Mouse (Mus musculus) liver, postnatal 0 days (tissue): Measurements from ENCODE around the gene Glod4. TPM values are rescaled to one million over a fixed set of nuclear protein-coding genes. Genes with fewer than 3 reads are reported as not detected.
"Not testable (repeated sequence)": the region's sequence is repeated elsewhere in the genome, so short reads cannot be mapped to it uniquely, and the experiment has no call there.

ENCODE experiments used
- ATAC-seq: fragments of 200-750 bp; cut with Nextera tagmentation; 2 replicates; pipeline ENCODE4 v1.8.0; 2017; ENCODE audit warnings: mild to moderate bottlenecking, moderate library complexity
- DNase-seq: peaks from one replicate; pipeline ENCODE4 v3.0.0-alpha.2; 2016
- H3K27ac ChIP-seq: fragments of 300-500 bp; sonication (generic); 2 replicates; pipeline ENCODE4 v1.5.1; 2014; ENCODE audit warnings: antibody characterized with exemption, moderate library complexity, mild to moderate bottlenecking, low read depth
- H3K27me3 ChIP-seq: fragments of 300-500 bp; sonication (generic); 2 replicates; pipeline ENCODE4 v1.6.1; 2014; ENCODE audit warnings: low read length, control low read depth, mixed read lengths; ENCODE audit not compliant: insufficient read depth
- H3K36me3 ChIP-seq: fragments of 300-500 bp; sonication (generic); replicated peaks from 2 replicates; pipeline ENCODE4 v1.6.1; 2014; ENCODE audit warnings: mild to moderate bottlenecking, control low read depth, low read length, moderate library complexity, mixed read lengths; ENCODE audit not compliant: insufficient read depth
- H3K4me1 ChIP-seq: fragments of 300-500 bp; sonication (generic); 2 replicates; pipeline ENCODE4 v1.6.1; 2014; ENCODE audit warnings: antibody characterized with exemption, mild to moderate bottlenecking, control low read depth; ENCODE audit not compliant: insufficient read depth
- H3K4me2 ChIP-seq: fragments of 300-500 bp; sonication (generic); 2 replicates; pipeline ENCODE4 v1.6.1; 2014; ENCODE audit warnings: low read depth, mild to moderate bottlenecking, low read length, moderate library complexity, mixed read lengths
- H3K4me3 ChIP-seq: fragments of 300-500 bp; sonication (generic); 2 replicates; pipeline ENCODE4 v1.5.1; 2014; ENCODE audit warnings: low read depth, low read length
- H3K9ac ChIP-seq: fragments of 300-500 bp; sonication (generic); replicated peaks from 2 replicates; pipeline ENCODE4 v1.6.1; 2014; ENCODE audit warnings: mild to moderate bottlenecking, moderate library complexity
- H3K9me3 ChIP-seq: fragments of 300-500 bp; sonication (generic); 2 replicates; pipeline ENCODE4 v1.6.1; 2016; ENCODE audit warnings: mild to moderate bottlenecking, control low read depth, low read length, mixed read lengths
- CTCF ChIP-seq: sonication (generic); IDR thresholded peaks from 2 replicates; pipeline ENCODE4 v1.5.1; 2016; ENCODE audit warnings: antibody characterized with exemption, low read depth
- EP300 ChIP-seq: IDR thresholded peaks from 2 replicates; pipeline ENCODE4 v1.6.1; 2016; ENCODE audit warnings: antibody characterized with exemption, low read depth, mild to moderate bottlenecking
- WGBS: fragments of 180-500 bp; shearing (Covaris S2); extraction: QIAGEN DNeasy Blood & Tissue Kit; methylation state at CpG from one replicate; pipeline ENCODE4 v1.1.7; 2014; ENCODE audit not compliant: insufficient replicate concordance; 5-methylcytosine and 5-hydroxymethylcytosine counted together
- polyA plus RNA-seq: library from polyadenylated mRNA; unstranded; fragments of >200 nt; fragmentation: Nextera tagmentation; extraction: Ambion mirVana; gene quantifications from 2 replicates; pipeline ENCODE4 v1.2.1, GENCODE M21; 2015

The Glod4 gene
- polyA plus RNA-seq, 1 experiment from 2014 or later, result 43.6 TPM

GRCm38 (mm10) chr11:76215011-76215410, 28.5 kb downstream of the Glod4 start:
- H3K27me3 ChIP-seq, result no peaks in the 10 kb centered on the region
- no peak for DNase-seq
- H3K4me3 ChIP-seq, result no peak overlapping the region
- peaks cover 16% of the 10 kb centered on the region for H3K4me1 ChIP-seq
- 65% methylated on average over 2 of the region's 2 CpGs for WGBS
- H3K4me2 ChIP-seq, result no peak overlapping the region
- no peak for TF ChIP-seq EP300
- H3K9me3 ChIP-seq, result no peaks in the 10 kb centered on the region
- H3K9ac ChIP-seq, result no peak overlapping the region
- H3K36me3 ChIP-seq, result peaks cover 13% of the 10 kb centered on the region; the same call in 1 of the 2 replicates
- ATAC-seq, result no peak
- no peak overlapping the region for H3K27ac ChIP-seq

GRCm38 (mm10) chr11:76213841-76214240, 29.7 kb downstream of the Glod4 start:
- ATAC-seq, result no peak
- TF ChIP-seq EP300, result no peak
- TF ChIP-seq CTCF, result no peak
- 87% methylated on average over 5 of the region's 5 CpGs for WGBS
- Histone ChIP-seq H3K4me3 (no peak overlapping the region), H3K27ac (no peak overlapping the region), H3K4me1 (peaks cover 16% of the 10 kb centered on the region), H3K4me2 (no peak overlapping the region), H3K27me3 (no peaks in the 10 kb centered on the region), H3K36me3 (peaks cover 11% of the 10 kb centered on the region; the same call in 1 of the 2 replicates), H3K9ac (no peak overlapping the region), H3K9me3 (no peaks in the 10 kb centered on the region)
- no peak for DNase-seq

GRCm38 (mm10) chr11:76211595-76211994, 31.9 kb downstream of the Glod4 start:
- DNase-seq, H3K4me1 ChIP-seq, H3K27ac ChIP-seq, ATAC-seq, H3K27me3 ChIP-seq, H3K9ac ChIP-seq, H3K9me3 ChIP-seq, H3K4me2 ChIP-seq, H3K4me3 ChIP-seq: not testable (repeated sequence)
- H3K36me3 ChIP-seq, result peaks cover 17% of the 10 kb centered on the region; the same call in 1 of the 2 replicates
- 74% methylated on average over 2 of the region's 6 CpGs for WGBS

- Histone ChIP-seq H3K27ac (no peak overlapping the region), H3K4me2 (no peak overlapping the region), H3K27me3 (no peaks in the 10 kb centered on the region), H3K36me3 (peaks cover 17% of the 10 kb centered on the region; the same call in 1 of the 2 replicates), H3K4me1 (peaks cover 3% of the 10 kb centered on the region; the same call in 1 of the 2 replicates), H3K9me3 (no peaks in the 10 kb centered on the region), H3K4me3 (no peak overlapping the region), H3K9ac (no peak overlapping the region)
- WGBS, result 80% methylated on average over 13 of the region's 13 CpGs
- ATAC-seq, result no peak
- TF ChIP-seq CTCF (no peak), EP300 (no peak)
- DNase-seq, result no peak
These were observed 33.1 kb downstream of the Glod4 start for GRCm38 (mm10) chr11:76210228-76210985.

GRCm38 (mm10) chr11:76206793-76207192, 36.7 kb downstream of the Glod4 start:
- no peak for ATAC-seq

GRCm38 (mm10) chr11:76201761-76202674, 41.5 kb downstream of the Glod4 start:
- peak overlapping the region; percentile 71 for H3K9ac ChIP-seq
- peak; percentile 82 for DNase-seq
- peak; percentile 99 for ATAC-seq
- no peaks in the 10 kb centered on the region for H3K36me3 ChIP-seq
- H3K4me3 ChIP-seq, result peak overlapping the region; percentile 77
- WGBS, result under 1% methylated on average over 58 of the region's 90 CpGs
- TF ChIP-seq CTCF, result no peak
- no peak for TF ChIP-seq EP300
- no peaks in the 10 kb centered on the region for H3K9me3 ChIP-seq
- H3K27me3 ChIP-seq, result peaks cover 14% of the 10 kb centered on the region
- no peak overlapping the region for H3K27ac ChIP-seq
- H3K4me2 ChIP-seq, result peak overlapping the region; percentile 100
- peaks cover 11% of the 10 kb centered on the region for H3K4me1 ChIP-seq

More at GRCm38 (mm10) chr11:76206793-76207192, 36.7 kb downstream of the Glod4 start:
- no peak for DNase-seq
- H3K4me2 ChIP-seq, result no peak overlapping the region
- 84% methylated on average over 5 of the region's 5 CpGs for WGBS
- H3K4me1 ChIP-seq, result peaks cover 8% of the 10 kb centered on the region
- H3K4me3 ChIP-seq, result no peak overlapping the region
- H3K9ac ChIP-seq, result no peak overlapping the region
- H3K9me3 ChIP-seq, result no peaks in the 10 kb centered on the region
- H3K27me3 ChIP-seq, result peaks cover 7% of the 10 kb centered on the region
- no peak for TF ChIP-seq EP300
- no peak for TF ChIP-seq CTCF
- peaks cover 6% of the 10 kb centered on the region; the same call in 1 of the 2 replicates for H3K36me3 ChIP-seq
- H3K27ac ChIP-seq, result no peak overlapping the region
